Mouse (Mus musculus) heart, postnatal 4 days (tissue): ENCODE measurements around the gene Tac1. TPM values are rescaled to one million over a fixed set of nuclear protein-coding genes. Genes with fewer than 3 reads are reported as not detected.
"Not testable (repeated sequence)": the region's sequence is repeated elsewhere in the genome, so short reads cannot be mapped to it uniquely, and the experiment has no call there.

Experiments used
- DNase-seq: peaks from one replicate; pipeline ENCODE4 v3.0.0; 2021
- total RNA-seq, 2 experiments: library from RNA; stranded (reverse); gene quantifications; 2 replicates each; pipeline ENCODE4 v1.2.3; 2021

Tac1 gene
- not detected for total RNA-seq

DNA sequence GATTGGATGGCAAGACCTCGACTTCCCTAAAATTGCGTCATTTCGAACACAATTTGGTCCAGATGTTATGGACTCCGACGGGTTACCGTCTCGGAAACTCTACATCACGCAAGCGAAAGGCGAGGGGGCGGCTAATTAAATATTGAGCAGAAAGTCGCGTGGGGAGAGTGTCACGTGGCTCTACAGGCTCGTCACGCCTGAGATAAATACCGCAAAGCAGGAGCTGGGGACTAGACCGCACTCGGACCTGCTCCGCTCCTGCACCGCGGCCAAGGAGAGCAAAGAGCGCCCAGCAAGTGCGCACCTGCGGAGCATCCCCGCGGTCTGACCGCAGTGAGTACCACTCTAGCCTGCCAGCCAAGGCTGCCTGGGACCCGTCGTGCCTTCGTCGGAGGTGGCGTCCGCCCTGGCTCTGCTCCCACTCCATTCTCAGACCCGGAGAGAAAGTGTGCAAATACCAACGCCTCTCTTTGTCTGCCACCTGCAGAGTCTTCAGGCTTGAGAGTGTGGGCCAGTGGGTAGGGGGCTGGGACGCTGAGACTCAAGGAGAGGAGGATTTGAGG, at the start of gene Tac1:
Gene Tac1, plus strand, starts transcription at position 51 of the 563 bp plus-strand sequence.
- DNase-seq, result no peak

DNA sequence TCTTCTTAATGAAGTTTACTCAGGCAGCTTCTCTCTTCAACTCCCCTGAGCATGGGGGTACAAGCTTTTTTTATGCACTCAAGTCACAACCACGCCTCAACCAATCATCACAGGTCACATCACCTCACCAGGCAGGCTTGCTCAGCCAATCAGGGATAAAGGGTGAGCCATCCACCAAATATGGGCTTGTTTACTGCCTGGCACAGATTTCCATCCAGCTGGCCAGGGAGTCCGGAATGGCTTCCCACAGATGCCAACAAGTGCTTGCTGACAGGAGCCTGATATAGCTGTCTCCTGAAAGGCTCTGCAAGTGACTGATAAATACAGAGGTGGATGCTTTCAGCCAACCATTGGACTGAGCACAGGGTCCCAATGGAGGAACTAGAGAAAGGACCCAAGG, 11.2 kb upstream of the Tac1 start:
- not testable (repeated sequence) for DNase-seq

DNA sequence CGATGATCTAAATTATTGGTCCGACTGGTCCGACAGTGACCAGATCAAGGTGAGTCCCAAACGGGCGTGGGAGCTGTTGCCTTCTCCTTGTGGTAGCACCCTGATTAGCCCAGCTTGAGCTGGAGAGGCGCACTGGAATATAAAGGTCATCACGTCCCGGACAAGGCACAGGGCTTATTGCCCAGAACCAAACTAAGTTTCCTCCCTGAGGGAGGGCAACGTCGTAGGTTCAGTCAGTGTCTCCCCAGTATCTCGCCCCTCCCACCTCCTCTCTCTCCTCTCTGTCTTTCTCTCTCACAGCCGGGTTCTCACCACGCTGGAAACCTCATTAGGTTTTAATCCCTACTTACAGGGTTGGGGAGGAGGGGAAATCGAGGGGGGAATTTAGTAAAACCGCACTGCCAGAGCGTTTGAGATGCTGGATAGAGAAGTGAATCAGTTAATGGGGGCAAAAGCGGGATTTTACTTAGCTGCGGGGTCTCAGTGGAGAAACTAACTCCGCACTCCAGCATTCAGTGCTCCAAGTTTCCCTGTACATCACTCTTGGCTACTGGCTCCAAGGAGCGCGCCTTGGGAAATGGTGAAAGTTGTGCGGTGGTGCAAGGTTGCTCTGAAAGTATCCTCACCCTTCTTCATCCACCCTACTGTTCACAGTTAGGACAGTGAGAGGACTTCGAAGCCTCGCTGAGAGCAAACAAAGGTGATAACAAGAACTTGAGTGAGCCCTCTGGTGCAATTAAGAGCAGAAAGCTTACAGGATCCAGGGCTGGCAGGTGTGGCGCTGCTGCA, 1.2 kb downstream of the Tac1 start:
- DNase-seq, result no peak

DNA sequence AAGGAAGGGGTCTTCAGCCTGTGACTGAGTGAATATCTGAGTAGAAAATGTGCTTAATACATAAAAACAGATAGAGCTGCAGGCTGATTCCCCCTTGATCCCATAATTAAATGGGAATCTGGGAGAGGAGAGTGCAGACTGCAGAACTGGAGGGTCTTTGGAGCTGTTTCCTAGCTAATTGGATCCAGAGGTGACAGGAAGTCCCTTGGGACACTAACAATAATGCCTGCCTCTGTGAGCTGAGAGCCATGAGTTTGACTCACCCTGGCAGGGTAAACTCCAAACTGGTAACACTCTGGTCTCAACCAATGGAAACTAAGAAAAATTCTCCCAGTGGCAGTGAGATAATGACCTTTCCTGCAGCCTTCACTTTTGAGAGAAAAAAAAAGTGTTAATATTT, 3.5 kb downstream of the Tac1 start:
- no peak for DNase-seq

DNA sequence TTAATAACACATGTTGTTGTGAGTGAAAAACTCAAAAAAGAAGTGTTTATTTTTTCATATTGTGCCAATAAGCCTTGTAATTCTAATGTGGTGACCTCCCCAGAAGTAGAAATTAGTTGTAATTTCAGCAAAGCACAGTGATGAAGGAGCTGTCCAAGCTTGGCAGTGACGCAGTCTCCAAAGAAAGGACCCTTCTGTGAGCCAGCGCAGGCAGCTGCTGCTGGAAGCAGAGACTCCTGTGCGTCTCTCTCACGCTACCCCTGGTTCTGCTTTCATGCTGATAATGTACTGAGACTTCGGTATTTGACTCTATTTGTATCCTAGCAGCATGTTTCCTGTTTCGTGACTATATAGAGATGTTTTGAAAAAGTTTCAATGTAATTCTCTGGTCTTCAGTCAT, 7.8 kb downstream of the Tac1 start:
- DNase-seq, result peak; percentile 25

DNA sequence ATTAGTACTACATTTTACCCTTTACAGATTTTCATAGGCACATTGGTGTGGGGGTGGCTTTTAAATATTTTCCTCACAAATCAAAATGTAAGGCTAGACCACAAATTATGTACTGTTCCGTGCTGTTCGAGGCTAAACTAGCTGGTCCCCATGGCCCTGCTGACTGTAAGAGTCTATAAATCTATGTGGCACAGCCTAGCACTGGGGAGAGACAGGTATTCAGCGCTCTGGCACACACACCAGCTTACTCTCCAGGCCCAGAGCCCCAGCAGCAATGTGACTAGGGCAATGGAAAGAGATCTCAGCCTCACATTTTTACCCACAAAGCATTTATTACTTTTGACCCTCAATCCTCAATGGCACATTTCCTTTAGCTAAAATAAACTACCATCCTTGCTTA, 9.9 kb downstream of the Tac1 start:
- no peak for DNase-seq

DNA sequence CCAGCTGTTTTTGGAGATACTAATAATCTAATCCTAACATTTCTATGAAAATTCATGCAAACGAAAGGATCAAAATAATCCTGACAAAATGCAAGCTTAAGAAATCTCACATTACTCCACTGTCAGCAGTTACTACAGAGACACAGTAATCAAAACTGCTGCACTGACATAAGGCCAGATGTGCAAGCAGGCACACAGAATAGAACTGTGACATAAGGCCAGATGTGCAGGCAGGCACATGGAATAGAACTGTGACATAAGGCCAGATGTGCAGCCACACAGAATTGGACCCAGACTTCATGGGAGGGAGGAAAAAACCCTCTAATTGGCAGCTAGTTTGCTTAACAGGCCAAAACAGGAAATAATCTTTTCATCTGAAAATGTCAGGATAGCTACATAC, 16.5 kb downstream of the Tac1 start:
- no peak for DNase-seq

DNA sequence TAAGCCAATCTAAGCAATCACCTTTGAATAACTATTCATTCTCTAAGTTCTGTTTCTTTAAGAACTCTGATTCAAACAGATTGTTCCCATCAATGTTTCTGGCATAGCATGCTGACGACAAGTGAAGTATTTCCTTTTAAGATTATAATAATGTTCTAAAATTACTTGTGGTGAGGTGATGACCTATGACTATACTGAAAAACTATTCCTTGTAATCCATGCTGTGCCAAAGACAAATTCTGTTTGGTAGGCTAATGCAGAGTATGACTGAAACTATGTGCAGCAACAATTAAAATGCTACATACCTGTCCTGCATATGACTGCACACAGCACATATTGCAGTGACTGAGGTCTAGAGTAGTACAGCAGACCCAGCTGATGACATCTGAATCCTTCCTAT, 23.4 kb downstream of the Tac1 start:
- DNase-seq, result no peak

DNA sequence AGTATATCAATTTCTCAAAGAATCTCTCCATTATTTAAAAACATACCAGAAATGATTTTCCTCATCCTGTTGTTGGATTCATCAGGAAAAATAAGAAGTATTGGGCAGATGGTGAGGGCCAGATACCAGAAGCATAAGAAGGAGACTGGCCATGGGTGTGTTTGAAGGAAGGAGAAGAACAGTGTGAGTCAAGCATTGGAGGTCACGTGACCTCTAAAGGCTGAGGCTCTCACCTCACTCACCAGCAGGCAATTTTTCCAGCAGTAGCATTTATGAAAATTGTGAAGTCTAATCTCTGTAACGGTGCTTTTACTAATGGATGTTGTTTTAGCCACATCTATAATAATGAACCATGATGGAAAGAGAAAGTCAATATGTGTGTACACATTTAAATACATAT, 39.8 kb downstream of the Tac1 start:
- DNase-seq, result no peak

DNA sequence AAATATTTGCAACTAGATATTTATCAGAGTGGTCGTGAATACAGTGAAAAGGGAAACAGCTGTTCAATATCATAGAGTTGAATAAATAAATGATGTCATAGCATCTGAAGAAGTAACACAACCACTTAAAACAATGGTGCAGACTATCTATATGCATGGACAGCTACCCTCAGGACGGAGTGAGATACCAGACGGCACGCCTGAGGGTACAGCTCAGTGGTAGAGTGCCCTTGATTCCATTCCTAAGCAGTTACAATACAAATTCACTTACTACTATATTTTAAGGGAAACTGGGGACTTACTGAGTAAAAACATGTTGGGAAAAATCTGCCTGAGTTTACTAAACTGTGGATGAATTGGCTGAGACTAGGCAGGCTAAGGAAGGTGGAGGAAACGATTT, 43.7 kb downstream of the Tac1 start:
- no peak for DNase-seq

DNA sequence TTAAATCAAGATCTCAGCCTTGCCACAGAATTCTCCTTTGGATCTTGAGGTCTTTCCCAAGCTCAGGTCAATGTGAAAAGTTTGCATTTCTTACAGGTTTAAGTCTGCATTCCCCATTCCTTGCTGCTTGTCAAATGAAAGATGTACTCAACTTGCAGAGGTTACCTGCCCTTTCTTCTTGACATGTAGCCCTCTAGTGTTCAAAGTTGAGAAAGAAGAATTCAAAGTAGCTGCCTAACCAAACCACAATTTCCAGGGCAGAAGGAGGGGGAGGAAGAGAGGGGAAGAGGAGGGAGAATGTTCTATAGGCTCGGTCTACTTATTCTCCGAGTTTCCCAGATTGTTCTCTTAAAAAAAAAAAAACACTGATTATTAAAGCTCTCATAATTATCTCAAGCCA, 45.5 kb downstream of the Tac1 start:
- no peak for DNase-seq

DNA sequence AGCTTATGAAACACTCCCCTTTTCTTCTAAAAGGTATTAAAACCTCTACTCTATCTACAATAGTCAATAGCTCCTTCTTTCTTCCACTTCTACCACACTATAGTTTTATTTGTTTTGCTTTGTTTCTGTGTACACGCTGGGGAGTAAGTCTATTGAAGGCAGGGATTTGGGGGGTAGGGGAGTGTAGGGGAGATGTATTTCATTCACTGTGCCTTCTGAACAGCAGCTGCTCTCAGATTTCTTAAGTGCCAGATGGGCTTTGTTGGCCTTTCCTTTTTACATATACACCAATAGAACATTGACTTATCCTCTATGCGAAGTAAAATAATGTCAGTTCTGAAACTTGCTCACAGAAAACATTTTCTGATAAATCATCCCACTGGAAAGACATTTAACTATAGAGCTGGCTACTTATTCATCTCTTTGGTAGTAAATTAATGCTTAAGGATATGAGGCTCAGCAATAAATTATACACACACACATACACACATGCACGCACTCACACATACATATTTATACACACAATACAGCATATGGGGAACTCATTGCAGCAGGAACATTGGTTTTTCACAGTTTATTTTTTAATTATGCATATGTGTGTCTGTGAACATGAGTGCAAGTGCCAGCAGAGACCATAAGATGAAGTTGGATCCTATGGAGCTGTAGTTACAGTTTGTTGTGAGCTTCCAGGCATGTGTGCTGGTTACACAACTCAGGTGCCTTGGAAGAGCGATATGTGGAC, 46.8 kb downstream of the Tac1 start:
- DNase-seq, result no peak

DNA sequence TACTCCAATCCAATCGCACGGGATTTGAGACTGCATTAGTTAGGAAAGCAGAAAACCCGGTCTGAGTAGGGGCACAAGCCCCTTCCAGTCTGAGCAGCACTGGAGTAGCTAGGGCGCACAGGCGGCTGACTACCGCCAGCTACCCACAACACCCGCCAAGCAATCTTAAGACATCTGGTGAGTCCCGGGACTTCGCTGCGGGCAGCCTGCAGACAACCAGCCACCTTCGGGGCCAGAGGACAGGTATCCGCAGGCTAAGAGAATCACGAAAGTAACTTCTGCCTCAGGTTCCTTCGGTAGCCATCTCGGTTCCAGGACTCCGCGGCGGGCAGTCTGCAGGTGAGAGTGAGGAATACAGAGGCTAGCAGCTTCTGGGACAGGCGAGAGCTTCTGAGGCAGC, 59.0 kb downstream of the Tac1 start:
- DNase-seq, result not testable (repeated sequence)

Other genes starting within 250 kb of the Tac1 start
- gene Asns, start 138.4 kb downstream of the Tac1 start, total RNA-seq, result 1 to 10 TPM; 8.5 to 9.1 TPM